Mouse (Mus musculus) midbrain, embryonic 15.5 days (tissue): ENCODE data around the gene Ncam1. TPM values are rescaled to one million over a fixed set of nuclear protein-coding genes. Genes with fewer than 3 reads are reported as not detected.

ENCODE experiments used
- ATAC-seq: fragments of 200-750 bp; cut with Nextera tagmentation; replicated peaks from 2 replicates; pipeline ENCODE4 v1.8.0; 2017; ENCODE audit warnings: moderate TSS enrichment
- H3K27ac ChIP-seq: fragments of 300-500 bp; sonication (generic); 2 replicates; pipeline ENCODE4 v1.5.1; 2015; ENCODE audit warnings: mild to moderate bottlenecking, inconsistent platforms
- H3K27me3 ChIP-seq: fragments of 300-500 bp; sonication (generic); replicated peaks from 2 replicates; pipeline ENCODE4 v1.6.1; 2015; ENCODE audit warnings: inconsistent platforms
- H3K36me3 ChIP-seq: fragments of 300-500 bp; sonication (generic); replicated peaks from 2 replicates; pipeline ENCODE4 v1.6.1; 2015; ENCODE audit warnings: inconsistent platforms
- H3K4me1 ChIP-seq: fragments of 300-500 bp; sonication (generic); 2 replicates; pipeline ENCODE4 v1.6.1; 2015; ENCODE audit warnings: inconsistent platforms
- H3K4me2 ChIP-seq: fragments of 300-500 bp; sonication (generic); 2 replicates; pipeline ENCODE4 v1.6.1; 2015; ENCODE audit warnings: inconsistent platforms, mild to moderate bottlenecking, moderate library complexity
- H3K4me3 ChIP-seq: fragments of 300-500 bp; sonication (generic); 2 replicates; pipeline ENCODE4 v1.5.1; 2015; ENCODE audit warnings: mild to moderate bottlenecking, inconsistent platforms
- H3K9ac ChIP-seq: fragments of 300-500 bp; sonication (generic); 2 replicates; pipeline ENCODE4 v1.6.1; 2015; ENCODE audit warnings: mild to moderate bottlenecking, inconsistent platforms
- H3K9me3 ChIP-seq: fragments of 300-500 bp; sonication (generic); 2 replicates; pipeline ENCODE4 v1.6.1; 2016; ENCODE audit warnings: inconsistent platforms
- WGBS: fragments of 180-500 bp; shearing (Covaris S2); methylation state at CpG from one replicate; pipeline ENCODE4 v1.1.7; 2015; ENCODE audit warnings: mixed read lengths; 5-methylcytosine and 5-hydroxymethylcytosine counted together
- polyA plus RNA-seq: library from polyadenylated mRNA; unstranded; fragments of >200 nt; fragmentation: Nextera tagmentation; extraction: Ambion mirVana; gene quantifications from 2 replicates; pipeline ENCODE4 v1.2.1, GENCODE M21; 2015

Ncam1 gene
- polyA plus RNA-seq: 561 and 627 TPM in 2 replicates

GRCm38 (mm10) chr9:49798806-49799205 lies at the start of gene Ncam1:
Ncam1 (minus strand) TSS chr9:49798925.
- peak; percentile 82 for ATAC-seq
- Histone ChIP-seq H3K27me3 (no peaks in the 10 kb centered on the region), H3K9me3 (no peaks in the 10 kb centered on the region)

GRCm38 (mm10) chr9:49834013-49834412 lies 35.3 kb upstream of the Ncam1 start:
- Histone ChIP-seq H3K27ac (no peak overlapping the region), H3K4me2 (no peak overlapping the region), H3K9me3 (no peaks in the 10 kb centered on the region), H3K4me3 (no peak overlapping the region), H3K4me1 (no peaks in the 10 kb centered on the region), H3K27me3 (no peaks in the 10 kb centered on the region), H3K9ac (no peak overlapping the region), H3K36me3 (no peaks in the 10 kb centered on the region)
- WGBS: 82% methylated on average over 1 of the region's 1 CpGs
- ATAC-seq: no peak

More at GRCm38 (mm10) chr9:49798806-49799205, at the start of gene Ncam1:
- under 1% methylated on average over 23 of the region's 23 CpGs for WGBS
- peak within 1 kb of the TSS; percentile 61 for H3K4me2 ChIP-seq
- H3K36me3 ChIP-seq: no peaks in the 10 kb centered on the region
- H3K4me3 ChIP-seq: peak within 1 kb of the TSS; percentile 98
- H3K4me1 ChIP-seq: peaks cover 19% of the 10 kb centered on the region
- H3K9ac ChIP-seq: peak within 1 kb of the TSS; percentile 99
- peak within 1 kb of the TSS; percentile 99 for H3K27ac ChIP-seq

GRCm38 (mm10) chr9:49827671-49828070 lies 28.9 kb upstream of the Ncam1 start:
- Histone ChIP-seq H3K4me1 (no peaks in the 10 kb centered on the region), H3K4me3 (no peak overlapping the region), H3K4me2 (no peak overlapping the region), H3K27ac (no peak overlapping the region), H3K36me3 (no peaks in the 10 kb centered on the region), H3K9ac (no peak overlapping the region), H3K9me3 (no peaks in the 10 kb centered on the region), H3K27me3 (no peaks in the 10 kb centered on the region)
- ATAC-seq: no peak
- 91% methylated on average over 8 of the region's 8 CpGs for WGBS

GRCm38 (mm10) chr9:49816115-49816650 lies 17.5 kb upstream of the Ncam1 start:
- 63% methylated on average over 10 of the region's 10 CpGs for WGBS
- no peaks in the 10 kb centered on the region for H3K36me3 ChIP-seq
- H3K4me2 ChIP-seq: no peak overlapping the region
- H3K27me3 ChIP-seq: no peaks in the 10 kb centered on the region
- no peak overlapping the region for H3K27ac ChIP-seq
- no peaks in the 10 kb centered on the region for H3K9me3 ChIP-seq
- H3K9ac ChIP-seq: no peak overlapping the region
- no peak for ATAC-seq
- no peaks in the 10 kb centered on the region for H3K4me1 ChIP-seq
- H3K4me3 ChIP-seq: no peak overlapping the region

GRCm38 (mm10) chr9:49814442-49814841 lies 15.7 kb upstream of the Ncam1 start:
- no peaks in the 10 kb centered on the region for H3K4me1 ChIP-seq
- no peaks in the 10 kb centered on the region for H3K27me3 ChIP-seq
- no peak overlapping the region for H3K27ac ChIP-seq
- H3K4me3 ChIP-seq: no peak overlapping the region
- no peaks in the 10 kb centered on the region for H3K9me3 ChIP-seq
- no peak overlapping the region for H3K9ac ChIP-seq
- ATAC-seq: no peak
- WGBS: 92% methylated on average over 2 of the region's 2 CpGs
- H3K36me3 ChIP-seq: no peaks in the 10 kb centered on the region
- H3K4me2 ChIP-seq: no peak overlapping the region

GRCm38 (mm10) chr9:49803222-49803621 lies 4.5 kb upstream of the Ncam1 start:
- H3K9me3 ChIP-seq: no peaks in the 10 kb centered on the region
- no peak overlapping the region for H3K4me2 ChIP-seq
- 70% methylated on average over 3 of the region's 3 CpGs for WGBS
- H3K9ac ChIP-seq: no peak overlapping the region
- H3K27ac ChIP-seq: no peak overlapping the region
- no peaks in the 10 kb centered on the region for H3K27me3 ChIP-seq
- H3K36me3 ChIP-seq: no peaks in the 10 kb centered on the region
- no peak for ATAC-seq
- no peak overlapping the region for H3K4me3 ChIP-seq
- H3K4me1 ChIP-seq: 0 out of 2 replicates have a peak, but pooled peaks cover 4% of the 10 kb centered on the region

- Histone ChIP-seq H3K4me1 (peaks cover 27% of the 10 kb centered on the region), H3K9ac (peak overlapping the region; percentile 99), H3K27ac (peak overlapping the region; percentile 99), H3K4me3 (peak overlapping the region; percentile 98), H3K27me3 (no peaks in the 10 kb centered on the region), H3K36me3 (no peaks in the 10 kb centered on the region), H3K4me2 (peak overlapping the region; percentile 61), H3K9me3 (no peaks in the 10 kb centered on the region)
- ATAC-seq: peak; percentile 86
- under 1% methylated on average over 58 of the region's 58 CpGs for WGBS
Observed at GRCm38 (mm10) chr9:49797821-49798571, 729 bp downstream of the Ncam1 start.

- no peak for ATAC-seq
- Histone ChIP-seq H3K4me3 (peak overlapping the region; percentile 98), H3K9ac (peak overlapping the region; percentile 99), H3K4me1 (peaks cover 32% of the 10 kb centered on the region), H3K4me2 (peak overlapping the region; percentile 61), H3K9me3 (no peaks in the 10 kb centered on the region), H3K27me3 (no peaks in the 10 kb centered on the region), H3K36me3 (no peaks in the 10 kb centered on the region), H3K27ac (peak overlapping the region; percentile 99)
- WGBS: under 1% methylated on average over 15 of the region's 15 CpGs
Observed at GRCm38 (mm10) chr9:49797508-49797820, 1.3 kb downstream of the Ncam1 start.

- H3K27ac ChIP-seq: peak overlapping the region; percentile 99
- ATAC-seq: peak; percentile 84
- peak overlapping the region; percentile 61 for H3K4me2 ChIP-seq
- no peaks in the 10 kb centered on the region for H3K27me3 ChIP-seq
- H3K9me3 ChIP-seq: no peaks in the 10 kb centered on the region
- no peaks in the 10 kb centered on the region for H3K36me3 ChIP-seq
- H3K9ac ChIP-seq: peak overlapping the region; percentile 99
- WGBS: under 1% methylated on average over 52 of the region's 52 CpGs
- peaks cover 38% of the 10 kb centered on the region for H3K4me1 ChIP-seq
- H3K4me3 ChIP-seq: peak overlapping the region; percentile 98
Observed at GRCm38 (mm10) chr9:49796618-49797507, 1.9 kb downstream of the Ncam1 start.

GRCm38 (mm10) chr9:49795881-49796280 lies 2.8 kb downstream of the Ncam1 start:
- H3K4me1 ChIP-seq: peaks cover 45% of the 10 kb centered on the region
- WGBS: 28% methylated on average over 5 of the region's 5 CpGs
- H3K9ac ChIP-seq: peak overlapping the region; percentile 99
- H3K27ac ChIP-seq: peak overlapping the region; percentile 99; the same call in 1 of the 2 replicates
- H3K36me3 ChIP-seq: no peaks in the 10 kb centered on the region
- no peak for ATAC-seq
- peak overlapping the region; percentile 61 for H3K4me2 ChIP-seq
- H3K27me3 ChIP-seq: no peaks in the 10 kb centered on the region
- no peaks in the 10 kb centered on the region for H3K9me3 ChIP-seq
- H3K4me3 ChIP-seq: peak overlapping the region; percentile 98

GRCm38 (mm10) chr9:49793987-49794550 lies 4.7 kb downstream of the Ncam1 start:
- Histone ChIP-seq H3K27ac (no peak overlapping the region), H3K27me3 (no peaks in the 10 kb centered on the region), H3K9ac (no peak overlapping the region), H3K36me3 (no peaks in the 10 kb centered on the region), H3K4me3 (no peak overlapping the region), H3K9me3 (no peaks in the 10 kb centered on the region), H3K4me1 (peaks cover 49% of the 10 kb centered on the region), H3K4me2 (peak overlapping the region; percentile 23; the same call in 1 of the 2 replicates)
- WGBS: 56% methylated on average over 6 of the region's 6 CpGs
- ATAC-seq: no peak

- no peak overlapping the region for H3K4me3 ChIP-seq
- WGBS: 46% methylated on average over 2 of the region's 2 CpGs
- no peak overlapping the region for H3K4me2 ChIP-seq
- no peak for ATAC-seq
- no peaks in the 10 kb centered on the region for H3K36me3 ChIP-seq
- H3K27me3 ChIP-seq: no peaks in the 10 kb centered on the region
- no peaks in the 10 kb centered on the region for H3K9me3 ChIP-seq
- H3K4me1 ChIP-seq: peaks cover 52% of the 10 kb centered on the region
- H3K27ac ChIP-seq: no peak overlapping the region
- no peak overlapping the region for H3K9ac ChIP-seq
Observed at GRCm38 (mm10) chr9:49793241-49793640, 5.5 kb downstream of the Ncam1 start.
